27 mouse cellular contexts compared by ENCODE assay signal in genomic region chr7:36196154-36196720, GRCm38 (mm10).
A peak's percentile ranks its signal among the peaks of the same experiment; 100 is the strongest.
DNase-seq lines count a peak whose midpoint lies in the region; ATAC-seq lines count a peak whose summit lies in the region.
"Had no signal": no experiment of that assay in that cellular context is flagged by ENCODE, and none has a peak within 500 bp of the region (broad histone marks: within the 10 kb centered on the region; RNA-seq: fewer than 3 reads in every experiment).

No protein-coding gene starts in this region.

- no peak overlapping the region for H3K4me3 ChIP-seq in midbrain, embryonic 14.5 days (replicated peaks; ENCODE audit: low read depth, low read length)
- H3K4me3 ChIP-seq in midbrain, embryonic 16.5 days (ENCODE audit: low read depth, low read length): no peak overlapping the region
- H3K4me3 ChIP-seq in hindbrain, embryonic 11.5 days (ENCODE audit: low read depth, low read length): no peak overlapping the region
- H3K4me3 ChIP-seq in hindbrain, embryonic 14.5 days (replicated peaks; ENCODE audit: low read length): no peak overlapping the region
- H3K4me3 ChIP-seq in neural tube, embryonic 14.5 days (ENCODE audit: low read depth, low read length): no peak overlapping the region
- H3K4me3 ChIP-seq: embryonic facial prominence, embryonic 10.5 days; heart, adult 2 months; intestine, embryonic 15.5 days; left cerebral cortex, adult 2 months; limb, embryonic 15.5 days; myocyte had no signal

- DNase-seq in midbrain, embryonic 14.5 days: peak; percentile 36
- peak; percentile 38 for DNase-seq in hindbrain, embryonic 11.5 days (ENCODE audit: low spot score)
- peak; percentile 58 for DNase-seq in hindbrain, embryonic 14.5 days (ENCODE audit: low spot score)
- DNase-seq in left cerebral cortex, postnatal 25 days (ENCODE audit: low spot score in 2 of 2): no peak
- no peak for DNase-seq in urinary bladder, postnatal 25 days (ENCODE audit: low spot score)
- DNase-seq: adrenal gland, adult 8-10 months; cerebellum, adult 8-10 months; gastrocnemius, postnatal 25 days; heart, adult 2 months; heart, postnatal 4 days; kidney, adult 8-10 months; kidney, postnatal 10 days; left cerebral cortex, postnatal 4 days; lung, embryonic 14.5 days; retina, postnatal 1 day; right cerebral cortex, postnatal 25 days; spleen, adult 18-20 months; thymus, postnatal 14 days had no signal

- no peak overlapping the region for H3K9ac ChIP-seq in midbrain, embryonic 14.5 days (replicated peaks; ENCODE audit: low read length)
- no peak overlapping the region for H3K9ac ChIP-seq in midbrain, embryonic 16.5 days (ENCODE audit: low read depth, low read length)
- no peak overlapping the region for H3K9ac ChIP-seq in hindbrain, embryonic 11.5 days (ENCODE audit: low read depth, low read length)
- no peak overlapping the region for H3K9ac ChIP-seq in hindbrain, embryonic 14.5 days
- H3K9ac ChIP-seq in neural tube, embryonic 14.5 days (replicated peaks; ENCODE audit: low read depth, low read length): no peak overlapping the region
- H3K9ac ChIP-seq: intestine, embryonic 15.5 days; limb, embryonic 15.5 days; liver, embryonic 14.5 days; lung, embryonic 14.5 days had no signal

- H3K27ac ChIP-seq in midbrain, embryonic 14.5 days (replicated peaks; ENCODE audit: low read depth, low read length): no peak overlapping the region
- no peak overlapping the region for H3K27ac ChIP-seq in midbrain, embryonic 16.5 days (ENCODE audit: low read length)
- H3K27ac ChIP-seq in hindbrain, embryonic 11.5 days (ENCODE audit: low read depth, low read length): no peak overlapping the region
- H3K27ac ChIP-seq in hindbrain, embryonic 14.5 days: peak overlapping the region; percentile 52; the same call in 1 of the 2 replicates
- H3K27ac ChIP-seq in neural tube, embryonic 14.5 days (ENCODE audit: low read depth, low read length): no peak overlapping the region
- H3K27ac ChIP-seq: embryonic facial prominence, embryonic 10.5 days; heart, adult 2 months; intestine, embryonic 15.5 days; left cerebral cortex, adult 2 months; limb, embryonic 15.5 days; liver, embryonic 14.5 days had no signal

- H3K4me1 ChIP-seq in midbrain, embryonic 14.5 days (ENCODE audit: control insufficient read depth, insufficient read depth, low read length): no peaks in the 10 kb centered on the region
- no peaks in the 10 kb centered on the region; the same call in 1 of the 2 replicates for H3K4me1 ChIP-seq in midbrain, embryonic 16.5 days (ENCODE audit: control insufficient read depth, insufficient read depth, low read length)
- no peaks in the 10 kb centered on the region for H3K4me1 ChIP-seq in hindbrain, embryonic 11.5 days (replicated peaks; ENCODE audit: control insufficient read depth, insufficient read depth, low read length)
- 0 out of 2 replicates have a peak, but pooled peaks cover 4% of the 10 kb centered on the region for H3K4me1 ChIP-seq in hindbrain, embryonic 14.5 days (replicated peaks; ENCODE audit: control insufficient read depth, insufficient read depth, low read length)
- peaks cover 8% of the 10 kb centered on the region; the same call in 1 of the 2 replicates for H3K4me1 ChIP-seq in neural tube, embryonic 14.5 days (ENCODE audit: control insufficient read depth, insufficient read depth, low read length)
- H3K4me1 ChIP-seq: intestine, embryonic 15.5 days; limb, embryonic 15.5 days had no signal

- H3K36me3 ChIP-seq in midbrain, embryonic 14.5 days (ENCODE audit: control insufficient read depth, insufficient read depth, low read length): no peaks in the 10 kb centered on the region
- no peaks in the 10 kb centered on the region for H3K36me3 ChIP-seq in midbrain, embryonic 16.5 days (ENCODE audit: control insufficient read depth, insufficient read depth, low read length)
- H3K36me3 ChIP-seq in hindbrain, embryonic 11.5 days (ENCODE audit: control insufficient read depth, insufficient read depth, low read length): no peaks in the 10 kb centered on the region
- no peaks in the 10 kb centered on the region for H3K36me3 ChIP-seq in hindbrain, embryonic 14.5 days (replicated peaks; ENCODE audit: control insufficient read depth, insufficient read depth)
- H3K36me3 ChIP-seq in neural tube, embryonic 14.5 days (ENCODE audit: control insufficient read depth, insufficient read depth, low read length): no peaks in the 10 kb centered on the region
- H3K36me3 ChIP-seq: embryonic facial prominence, embryonic 10.5 days; intestine, embryonic 15.5 days; limb, embryonic 15.5 days had no signal

- WGBS in midbrain, embryonic 14.5 days: 71% methylated on average over 18 of the region's 18 CpGs
- 69% methylated on average over 18 of the region's 18 CpGs for WGBS in midbrain, embryonic 16.5 days
- 58% methylated on average over 18 of the region's 18 CpGs for WGBS in hindbrain, embryonic 11.5 days
- WGBS in hindbrain, embryonic 14.5 days: 47% methylated on average over 18 of the region's 18 CpGs
- 47% methylated on average over 18 of the region's 18 CpGs for WGBS in neural tube, embryonic 14.5 days

- intact Hi-C loops in left cerebral cortex, postnatal 25 days (cut with DNase I): no loop called here

- ATAC-seq in midbrain, embryonic 14.5 days (ENCODE audit: low FRiP score, low TSS enrichment): no peak
- ATAC-seq in midbrain, embryonic 16.5 days: no peak
- ATAC-seq in hindbrain, embryonic 11.5 days (ENCODE audit: low FRiP score): peak; percentile 70
- ATAC-seq in hindbrain, embryonic 14.5 days (ENCODE audit: low FRiP score): peak; percentile 55; the same call in 1 of the 2 replicates
- peak; percentile 38; the same call in 1 of the 2 replicates for ATAC-seq in neural tube, embryonic 14.5 days (ENCODE audit: low read depth)
- ATAC-seq: forebrain, embryonic 16.5 days; intestine, embryonic 15.5 days had no signal

- H3K27me3 ChIP-seq in midbrain, embryonic 14.5 days (ENCODE audit: control insufficient read depth, insufficient read depth, low read length): no peaks in the 10 kb centered on the region
- H3K27me3 ChIP-seq in midbrain, embryonic 16.5 days (ENCODE audit: control insufficient read depth, insufficient read depth, low read depth, low read length): no peaks in the 10 kb centered on the region
- H3K27me3 ChIP-seq in hindbrain, embryonic 11.5 days (ENCODE audit: control insufficient read depth, insufficient read depth, low read length): no peaks in the 10 kb centered on the region
- no peaks in the 10 kb centered on the region for H3K27me3 ChIP-seq in hindbrain, embryonic 14.5 days (ENCODE audit: control insufficient read depth, insufficient read depth, low read length)
- no peaks in the 10 kb centered on the region for H3K27me3 ChIP-seq in neural tube, embryonic 14.5 days (ENCODE audit: control insufficient read depth, insufficient read depth, low read length)
- H3K27me3 ChIP-seq: intestine, embryonic 15.5 days; limb, embryonic 15.5 days had no signal

- no peak overlapping the region for H3K4me2 ChIP-seq in midbrain, embryonic 14.5 days (ENCODE audit: low read length)
- no peak overlapping the region for H3K4me2 ChIP-seq in midbrain, embryonic 16.5 days (ENCODE audit: low read length)
- H3K4me2 ChIP-seq in hindbrain, embryonic 11.5 days (replicated peaks; ENCODE audit: low read depth, low read length): no peak overlapping the region
- no peak overlapping the region for H3K4me2 ChIP-seq in hindbrain, embryonic 14.5 days (replicated peaks)
- H3K4me2 ChIP-seq in neural tube, embryonic 14.5 days (ENCODE audit: low read depth, low read length): no peak overlapping the region
- H3K4me2 ChIP-seq: intestine, embryonic 15.5 days; limb, embryonic 15.5 days; lung, embryonic 14.5 days had no signal

- H3K9me3 ChIP-seq in midbrain, embryonic 14.5 days (ENCODE audit: control insufficient read depth, low read length): no peaks in the 10 kb centered on the region
- no peaks in the 10 kb centered on the region for H3K9me3 ChIP-seq in midbrain, embryonic 16.5 days (replicated peaks; ENCODE audit: control insufficient read depth, low read length, poor library complexity, severe bottlenecking)
- no peaks in the 10 kb centered on the region for H3K9me3 ChIP-seq in hindbrain, embryonic 11.5 days (ENCODE audit: control insufficient read depth, low read length)
- H3K9me3 ChIP-seq in hindbrain, embryonic 14.5 days (ENCODE audit: control insufficient read depth, low read length): no peaks in the 10 kb centered on the region
- H3K9me3 ChIP-seq in neural tube, embryonic 14.5 days (ENCODE audit: control insufficient read depth, low read length): no peaks in the 10 kb centered on the region
- H3K9me3 ChIP-seq: embryonic facial prominence, embryonic 10.5 days; intestine, embryonic 15.5 days; limb, embryonic 15.5 days had no signal

Comparison
In these comparisons a context has a peak if more than half of its experiments do, and no peak if none do; other contexts are left out.
1. ATAC-seq: peak in hindbrain, embryonic 11.5 days (single experiment), hindbrain, embryonic 14.5 days (single experiment) and neural tube, embryonic 14.5 days (single experiment); none in midbrain, embryonic 14.5 days (single experiment) and midbrain, embryonic 16.5 days (single experiment).
2. DNase-seq: peak in midbrain, embryonic 14.5 days (single experiment), hindbrain, embryonic 11.5 days (single experiment) and hindbrain, embryonic 14.5 days (single experiment); none in left cerebral cortex, postnatal 25 days (0 of 2) and urinary bladder, postnatal 25 days (single experiment).